Comparison of ENCODE assay signal across 8 mouse cellular contexts in the genomic region with DNA sequence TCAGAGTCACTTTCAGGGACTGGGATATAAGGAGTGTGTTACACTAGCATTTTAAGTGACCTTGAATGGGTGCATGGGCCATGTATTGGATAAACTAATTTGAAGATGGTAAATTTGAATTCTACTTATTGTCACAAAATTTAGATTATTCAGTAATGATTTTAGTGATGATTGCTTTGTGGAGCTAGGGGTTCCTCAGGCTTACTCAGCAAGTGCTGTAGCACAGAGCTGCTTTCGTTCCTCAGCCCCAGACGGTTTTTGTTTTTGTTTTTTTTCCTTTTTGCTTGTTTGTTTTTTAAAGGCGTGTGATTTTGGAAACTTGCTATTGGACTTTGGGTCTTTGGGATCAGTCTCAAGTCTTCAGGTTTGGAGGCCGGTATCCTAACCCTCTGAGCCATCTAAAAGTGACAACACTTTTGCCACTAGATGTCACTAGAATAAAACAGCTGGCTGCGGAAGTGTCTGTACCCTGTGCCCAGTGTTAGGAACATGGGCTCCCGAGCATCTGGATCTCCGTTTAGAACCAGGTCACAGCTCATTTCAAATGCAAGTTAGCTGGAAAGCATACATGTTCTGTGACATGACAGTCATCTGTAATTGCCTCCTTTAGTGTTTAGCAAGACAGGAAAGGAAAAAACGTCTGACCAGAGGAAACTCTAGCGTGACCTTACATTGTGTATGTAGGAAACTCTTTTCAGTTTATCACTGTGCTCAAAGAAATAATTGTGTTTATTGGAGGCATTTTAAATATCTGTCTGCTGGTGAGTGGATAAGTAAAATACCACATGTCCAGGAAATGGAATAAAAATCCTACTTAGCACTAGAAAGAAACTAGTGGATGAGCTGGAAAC. TPM values are rescaled to one million over a fixed set of nuclear protein-coding genes. Genes with fewer than 3 reads are reported as not detected.
DNase-seq lines count a peak whose midpoint lies in the region; ATAC-seq and TF ChIP-seq lines count a peak whose summit lies in the region.

No protein-coding gene starts in this region.

- H3K27ac ChIP-seq in cortical plate, adult 2 months (ENCODE audit: insufficient read depth, low read length) = no peak overlapping the region
- H3K27ac ChIP-seq in intestine, embryonic 14.5 days (ENCODE audit: low read depth) = no peak overlapping the region
- no peak overlapping the region for H3K27ac ChIP-seq in midbrain, embryonic 10.5 days (replicated peaks)

- TF ChIP-seq CTCF in cortical plate, adult 2 months (IDR thresholded peaks at IDR 0.05; ENCODE audit: extremely low read depth, insufficient read depth, low read length) = peak; percentile 76

- no peaks in the 10 kb centered on the region for H3K9me3 ChIP-seq in intestine, embryonic 14.5 days (ENCODE audit: control insufficient read depth, low read length)
- no peaks in the 10 kb centered on the region for H3K9me3 ChIP-seq in midbrain, embryonic 10.5 days (replicated peaks)

- no peaks in the 10 kb centered on the region for H3K4me1 ChIP-seq in cortical plate, adult 2 months (ENCODE audit: control insufficient read depth, insufficient read depth, low read length)
- no peaks in the 10 kb centered on the region for H3K4me1 ChIP-seq in intestine, embryonic 14.5 days (replicated peaks; ENCODE audit: control insufficient read depth, insufficient read depth, low read length)
- H3K4me1 ChIP-seq in midbrain, embryonic 10.5 days = no peaks in the 10 kb centered on the region

- DNase-seq in 3T3-L1 (ENCODE audit: low read depth, low spot score) = peak; percentile 84
- peak; percentile 52 for DNase-seq in T-cell, adult 2 months (ENCODE audit: low spot score)
- DNase-seq in gastrocnemius, postnatal 25 days = peak; percentile 34
- DNase-seq in intestine, embryonic 14.5 days (ENCODE audit: low spot score) = peak; percentile 67
- DNase-seq in left cerebral cortex, postnatal 4 days = peak; percentile 26
- peak; percentile 27 for DNase-seq in midbrain, embryonic 10.5 days (ENCODE audit: low spot score)
- DNase-seq in spleen, postnatal 36 days (ENCODE audit: low spot score in 2 of 2) = peak; percentile 38

- 20% methylated on average over 9 of the region's 9 CpGs for WGBS in intestine, embryonic 14.5 days
- 24% methylated on average over 9 of the region's 9 CpGs for WGBS in midbrain, embryonic 10.5 days

- 0 out of 2 replicates have a peak overlapping the region, but pooled peaks have one; percentile 11 for H3K4me2 ChIP-seq in intestine, embryonic 14.5 days (ENCODE audit: low read length)

- ATAC-seq in intestine, embryonic 14.5 days (replicated peaks; ENCODE audit: low FRiP score, low TSS enrichment, low read depth) = peak; percentile 77

- no peak for TF ChIP-seq POLR2A in cortical plate, adult 2 months (IDR thresholded peaks at IDR 0.05; ENCODE audit: extremely low read depth, insufficient read depth, low read length)

- H3K9ac ChIP-seq in intestine, embryonic 14.5 days (ENCODE audit: low read length) = no peak overlapping the region

- H3K36me3 ChIP-seq in intestine, embryonic 14.5 days (ENCODE audit: control insufficient read depth, insufficient read depth, low read length) = no peaks in the 10 kb centered on the region
- H3K36me3 ChIP-seq in midbrain, embryonic 10.5 days = no peaks in the 10 kb centered on the region

- H3K27me3 ChIP-seq in intestine, embryonic 14.5 days (replicated peaks; ENCODE audit: control insufficient read depth, insufficient read depth, low read length) = no peaks in the 10 kb centered on the region
- no peaks in the 10 kb centered on the region for H3K27me3 ChIP-seq in midbrain, embryonic 10.5 days (ENCODE audit: low read depth, poor library complexity, severe bottlenecking)

- intact Hi-C loops in left cerebral cortex, postnatal 4 days (cut with DNase I) = loop anchor here (1.0 to 10.0 kb wide), 3 partner anchors 135 to 285 kb away; no protein-coding TSS in a partner anchor

- no peak overlapping the region for H3K4me3 ChIP-seq in cortical plate, adult 2 months (ENCODE audit: insufficient read depth, low read length)
- no peak overlapping the region for H3K4me3 ChIP-seq in intestine, embryonic 14.5 days (ENCODE audit: low read depth, low read length)
- no peak overlapping the region for H3K4me3 ChIP-seq in midbrain, embryonic 10.5 days

RNA-seq across cellular contexts. Expression of gene Borcs5, which starts 20.0 kb away (rescaled TPM):
- 46.7 and 48.0 TPM in 2 replicates for polyA plus RNA-seq in cortical plate, adult 2 months (2012; rRNA removed)
- total RNA-seq in gastrocnemius, postnatal 25 days (2021) = 10 to 100 TPM; 11.3 to 14.0 TPM
- 15.1 and 17.6 TPM in 2 replicates for polyA plus RNA-seq in intestine, embryonic 14.5 days (2014; fragmentation: Nextera tagmentation; extraction: Ambion mirVana)
- 10 to 100 TPM; 19.0 to 21.3 TPM for total RNA-seq in left cerebral cortex, postnatal 4 days (2021)
- polyA plus RNA-seq in midbrain, embryonic 10.5 days (2016; fragmentation: Nextera tagmentation; extraction: Ambion mirVana) = 20.3 and 23.6 TPM in 2 replicates

RNA-seq across cellular contexts. Expression of gene Mansc1, which starts 27.0 kb away (rescaled TPM):
- polyA plus RNA-seq in cortical plate, adult 2 months (2012; rRNA removed) = 12.2 and 12.9 TPM in 2 replicates
- 1 to 10 TPM; 1.3 TPM for total RNA-seq in gastrocnemius, postnatal 25 days (2021)
- 6.2 and 6.3 TPM in 2 replicates for polyA plus RNA-seq in intestine, embryonic 14.5 days (2014; fragmentation: Nextera tagmentation; extraction: Ambion mirVana)
- 1 to 10 TPM; 1.7 to 2.0 TPM for total RNA-seq in left cerebral cortex, postnatal 4 days (2021)
- 0.49 and 1.3 TPM in 2 replicates for polyA plus RNA-seq in midbrain, embryonic 10.5 days (2016; fragmentation: Nextera tagmentation; extraction: Ambion mirVana)

Comparison
In these comparisons a context has a peak if more than half of its experiments do, and no peak if none do; other contexts are left out.
1. DNase-seq: peak in every context shown above with its lines; median percentile 84 in 3T3-L1; 67 in intestine, embryonic 14.5 days; 52 in T-cell, adult 2 months; 38 in spleen, postnatal 36 days; 34 in gastrocnemius, postnatal 25 days; 27 in midbrain, embryonic 10.5 days; 26 in left cerebral cortex, postnatal 4 days.